Mouse (Mus musculus): ENCODE data around the gene Cox6a1. TPM values are rescaled to one million over a fixed set of nuclear protein-coding genes. Genes with fewer than 3 reads are reported as not detected.
"Not testable (repeated sequence)": the region's sequence is repeated elsewhere in the genome, so short reads cannot be mapped to it uniquely, and the experiment has no call there.

Gene Cox6a1
- 1,002 and 1,095 TPM in 2 replicates for polyA plus RNA-seq (2015; fragmentation: Nextera tagmentation; extraction: Ambion mirVana)

DNA sequence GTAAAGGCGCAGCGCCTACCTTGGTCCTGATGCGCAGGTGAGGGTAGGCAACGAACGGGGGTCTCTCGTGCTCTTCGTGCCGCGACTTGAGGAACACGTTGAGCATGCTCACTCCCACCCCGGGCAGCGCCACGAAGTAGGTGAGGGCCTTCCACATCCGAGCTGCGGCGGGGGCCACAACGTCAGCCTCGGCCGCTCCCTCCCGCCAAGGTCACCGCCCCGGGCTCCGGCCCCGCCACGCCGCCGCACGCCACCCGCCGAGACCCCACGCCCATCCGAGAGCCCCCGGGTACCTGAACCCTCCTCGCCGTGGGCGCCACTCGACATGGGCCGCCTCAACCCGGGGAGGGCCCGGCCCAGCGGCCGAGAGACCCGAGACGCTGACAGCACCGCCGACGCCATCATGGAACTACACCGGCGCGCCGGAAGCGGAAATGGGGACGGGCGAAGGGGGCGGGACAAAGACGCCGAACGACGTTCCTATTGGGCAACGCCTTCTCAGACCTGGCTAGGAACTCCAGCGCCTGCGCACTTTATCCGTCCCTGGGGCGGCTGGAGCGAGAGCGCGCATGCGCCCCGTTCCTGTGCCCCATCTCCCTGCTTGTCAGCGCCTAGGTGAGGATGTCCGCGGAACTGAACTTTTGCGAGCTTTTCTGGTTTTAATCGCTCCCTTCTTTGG lies at the start of gene Cox6a1:
Cox6a1 (minus strand) TSS at position 436 of the 679 bp plus-strand sequence.
- H3K27me3 ChIP-seq (replicated peaks): no peaks in the 10 kb centered on the region
- under 1% methylated on average over 73 of the region's 74 CpGs for WGBS
- peak; percentile 93 for ATAC-seq (ENCODE audit: insufficient read depth, low FRiP score, low read depth)
- H3K9ac ChIP-seq: peak within 1 kb of the TSS; percentile 85
- peak within 1 kb of the TSS; percentile 93 for H3K4me3 ChIP-seq (replicated peaks)
- H3K4me1 ChIP-seq: peaks cover 10% of the 10 kb centered on the region
- H3K36me3 ChIP-seq: peaks cover 19% of the 10 kb centered on the region
- no peaks in the 10 kb centered on the region for H3K9me3 ChIP-seq
- H3K27ac ChIP-seq: peak within 1 kb of the TSS; percentile 90
- peak within 1 kb of the TSS; percentile 75 for H3K4me2 ChIP-seq

DNA sequence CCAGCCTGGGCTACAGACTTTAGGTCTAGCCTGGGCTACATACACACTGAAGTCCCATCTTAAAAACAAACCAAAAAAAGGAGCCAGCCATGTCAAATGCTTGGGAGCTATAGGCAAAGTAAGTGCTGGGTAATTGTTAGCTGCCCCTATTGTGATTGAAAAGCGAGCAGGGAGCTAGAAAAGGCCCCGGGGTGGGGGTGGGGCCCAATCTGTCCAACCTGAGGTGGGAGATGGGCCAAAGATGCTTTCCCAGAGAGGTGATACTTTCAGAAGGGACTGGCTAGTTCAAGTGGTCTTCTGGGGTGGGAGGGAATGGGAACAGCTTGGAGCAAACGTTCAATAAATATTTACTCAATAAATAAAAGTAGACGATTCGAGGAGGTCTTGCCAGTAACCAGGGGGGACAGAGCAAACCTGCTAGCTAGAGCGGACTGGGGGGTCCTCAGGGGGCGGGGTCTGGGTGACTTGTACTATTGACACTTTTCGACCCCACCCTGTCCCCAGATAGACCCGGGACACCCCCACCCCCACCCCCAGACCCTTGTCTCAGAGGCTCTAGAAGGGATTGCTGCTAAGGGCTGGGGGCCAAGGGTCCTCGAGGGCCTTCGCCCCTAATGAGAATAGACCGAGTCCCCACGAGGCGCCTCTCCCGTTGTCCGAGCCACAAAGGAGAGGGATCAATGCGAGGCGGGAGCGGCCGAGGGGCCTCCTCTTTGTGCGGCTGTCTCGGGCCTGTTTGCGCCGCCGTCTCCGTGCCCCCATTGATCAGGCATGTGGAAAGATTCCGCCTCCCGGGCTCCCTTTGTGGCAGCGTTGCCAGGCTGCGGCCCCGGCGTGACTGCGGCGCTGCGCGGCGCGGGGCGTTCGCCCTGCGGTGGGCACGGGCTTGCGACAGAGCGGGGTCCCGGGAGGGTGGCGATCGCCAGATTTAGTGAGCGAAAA lies 49.3 kb upstream of the Cox6a1 start:
- H3K27ac ChIP-seq: no peak overlapping the region
- peak overlapping the region; percentile 40 for H3K4me3 ChIP-seq (replicated peaks)
- no peaks in the 10 kb centered on the region for H3K27me3 ChIP-seq (replicated peaks)
- ATAC-seq (ENCODE audit: insufficient read depth, low FRiP score, low read depth): no peak
- peak overlapping the region; percentile 93 for H3K4me2 ChIP-seq
- H3K9me3 ChIP-seq: no peaks in the 10 kb centered on the region
- H3K4me1 ChIP-seq: peaks cover 14% of the 10 kb centered on the region; the same call in 1 of the 2 replicates
- H3K36me3 ChIP-seq: no peaks in the 10 kb centered on the region
- 5% methylated on average over 47 of the region's 48 CpGs for WGBS
- H3K9ac ChIP-seq: peak overlapping the region; percentile 41

- no peak overlapping the region for H3K4me3 ChIP-seq (replicated peaks)
- H3K27me3 ChIP-seq (replicated peaks): no peaks in the 10 kb centered on the region
- H3K36me3 ChIP-seq: no peaks in the 10 kb centered on the region
- H3K4me2 ChIP-seq: no peak overlapping the region
- H3K4me1 ChIP-seq: peaks cover 14% of the 10 kb centered on the region; the same call in 1 of the 2 replicates
- no peak for ATAC-seq (ENCODE audit: insufficient read depth, low FRiP score, low read depth)
- no peak overlapping the region for H3K9ac ChIP-seq
- no peaks in the 10 kb centered on the region for H3K9me3 ChIP-seq
- WGBS: 64% methylated on average over 11 of the region's 11 CpGs
- H3K27ac ChIP-seq: no peak overlapping the region
Observed at GRCm38 (mm10) chr5:115396654-115397053, 47.9 kb upstream of the Cox6a1 start.

DNA sequence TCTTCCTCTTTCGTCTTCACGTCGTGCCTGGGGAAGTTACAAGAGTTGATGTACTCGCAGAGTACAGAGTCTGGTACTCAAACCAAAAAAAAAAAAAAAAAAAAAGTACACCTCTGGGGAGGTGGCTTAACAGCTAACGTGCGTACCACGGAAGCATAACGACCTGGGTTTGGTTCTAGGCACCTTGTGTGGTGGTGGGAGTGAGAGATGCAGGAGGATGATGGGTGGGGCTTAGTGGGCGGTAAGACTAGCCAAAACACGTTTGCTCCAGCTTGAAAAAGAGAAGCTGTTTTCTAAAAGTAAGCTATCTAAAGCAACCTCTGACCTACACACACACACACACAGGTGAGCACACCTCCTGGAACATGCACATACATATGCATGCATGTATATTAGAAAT lies 46.1 kb upstream of the Cox6a1 start:
- H3K27ac ChIP-seq: no peak overlapping the region
- H3K4me3 ChIP-seq (replicated peaks): no peak overlapping the region
- 25% methylated on average over 10 of the region's 10 CpGs for WGBS
- H3K9me3 ChIP-seq: no peaks in the 10 kb centered on the region
- H3K4me2 ChIP-seq: no peak overlapping the region
- H3K9ac ChIP-seq: no peak overlapping the region
- H3K36me3 ChIP-seq: no peaks in the 10 kb centered on the region
- H3K4me1 ChIP-seq: peaks cover 14% of the 10 kb centered on the region; the same call in 1 of the 2 replicates
- ATAC-seq (ENCODE audit: insufficient read depth, low FRiP score, low read depth): no peak
- H3K27me3 ChIP-seq (replicated peaks): no peaks in the 10 kb centered on the region

GRCm38 (mm10) chr5:115394223-115394622 lies 45.4 kb upstream of the Cox6a1 start:
- H3K4me1 ChIP-seq: peaks cover 14% of the 10 kb centered on the region; the same call in 1 of the 2 replicates
- no peak for ATAC-seq (ENCODE audit: insufficient read depth, low FRiP score, low read depth)
- no peak overlapping the region for H3K4me3 ChIP-seq (replicated peaks)
- H3K9me3 ChIP-seq: no peaks in the 10 kb centered on the region
- no peaks in the 10 kb centered on the region for H3K27me3 ChIP-seq (replicated peaks)
- H3K4me2 ChIP-seq: no peak overlapping the region
- H3K9ac ChIP-seq: no peak overlapping the region
- H3K36me3 ChIP-seq: no peaks in the 10 kb centered on the region
- H3K27ac ChIP-seq: no peak overlapping the region
- WGBS: 7% methylated on average over 8 of the region's 8 CpGs

DNA sequence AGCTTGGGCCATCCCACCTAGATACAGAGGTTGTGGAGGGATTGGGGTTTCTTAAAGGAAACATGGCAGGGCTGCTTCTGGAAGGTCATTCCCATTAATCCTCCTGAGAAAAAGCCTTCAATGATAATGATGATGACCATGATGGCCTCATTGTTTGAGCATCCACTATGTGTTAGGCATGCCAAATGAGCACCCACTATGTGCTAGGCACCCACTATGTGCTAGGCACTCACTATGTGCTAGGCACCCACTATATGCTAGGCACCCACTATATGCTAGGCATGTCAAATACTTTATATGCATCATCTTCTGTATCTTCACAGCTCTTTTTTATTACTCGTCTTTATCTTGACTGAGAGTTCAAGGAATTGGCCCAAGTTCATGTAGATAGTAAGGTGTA lies 44.2 kb upstream of the Cox6a1 start:
- H3K4me2 ChIP-seq: no peak overlapping the region
- no peak overlapping the region for H3K9ac ChIP-seq
- H3K27me3 ChIP-seq (replicated peaks): no peaks in the 10 kb centered on the region
- H3K4me3 ChIP-seq (replicated peaks): no peak overlapping the region
- 81% methylated on average over 1 of the region's 1 CpGs for WGBS
- no peaks in the 10 kb centered on the region for H3K36me3 ChIP-seq
- H3K4me1 ChIP-seq: peaks cover 8% of the 10 kb centered on the region; the same call in 1 of the 2 replicates
- ATAC-seq (ENCODE audit: insufficient read depth, low FRiP score, low read depth): no peak
- H3K9me3 ChIP-seq: no peaks in the 10 kb centered on the region
- H3K27ac ChIP-seq: no peak overlapping the region

DNA sequence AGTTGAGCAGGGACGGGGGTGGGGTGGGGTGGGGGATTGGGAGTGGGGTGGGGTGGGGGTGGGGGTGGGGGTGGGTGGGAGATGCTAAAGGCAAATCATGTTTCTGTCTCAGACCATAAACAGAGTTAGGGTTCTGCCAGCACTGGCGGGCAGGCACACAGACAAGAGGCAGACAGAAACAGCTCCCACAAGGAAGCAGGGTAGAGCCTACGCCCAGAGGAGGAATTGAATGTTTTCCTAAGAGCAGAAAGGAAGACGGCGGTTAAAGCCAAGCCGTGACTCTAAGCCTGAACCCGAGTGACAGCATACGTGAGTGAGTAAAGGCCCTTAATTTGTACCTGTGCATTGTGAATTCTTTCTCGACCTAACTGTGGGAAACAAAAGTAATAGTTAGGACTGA lies 43.2 kb upstream of the Cox6a1 start:
- no peak overlapping the region for H3K4me3 ChIP-seq (replicated peaks)
- WGBS: 23% methylated on average over 9 of the region's 9 CpGs
- H3K4me2 ChIP-seq: no peak overlapping the region
- no peaks in the 10 kb centered on the region for H3K36me3 ChIP-seq
- no peak overlapping the region for H3K27ac ChIP-seq
- 0 out of 2 replicates have a peak, but pooled peaks cover 6% of the 10 kb centered on the region for H3K4me1 ChIP-seq
- no peak for ATAC-seq (ENCODE audit: insufficient read depth, low FRiP score, low read depth)
- no peak overlapping the region for H3K9ac ChIP-seq
- no peaks in the 10 kb centered on the region for H3K27me3 ChIP-seq (replicated peaks)
- H3K9me3 ChIP-seq: no peaks in the 10 kb centered on the region

DNA sequence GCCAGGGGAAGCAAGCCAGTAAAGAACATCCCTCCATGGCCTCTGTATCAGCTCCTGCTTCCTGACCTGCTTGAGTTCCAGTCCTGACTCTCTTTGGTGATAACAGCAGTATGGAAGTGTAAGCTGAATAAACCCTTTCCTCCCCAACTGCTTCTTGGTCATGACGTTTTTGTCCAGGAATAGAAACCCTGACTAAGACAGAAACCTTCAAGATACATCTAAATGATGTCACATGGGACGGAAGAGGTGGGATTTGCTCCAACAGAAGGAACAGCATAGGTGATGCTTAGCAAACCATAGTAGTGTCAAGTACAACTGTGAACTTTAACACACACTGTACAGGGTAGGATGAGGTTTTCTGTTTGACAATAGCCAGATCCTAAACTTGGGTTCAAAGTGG lies 30.1 kb upstream of the Cox6a1 start:
- not testable (repeated sequence) for H3K27me3 ChIP-seq (replicated peaks); H3K36me3 ChIP-seq; H3K4me2 ChIP-seq; H3K9me3 ChIP-seq; H3K9ac ChIP-seq; H3K27ac ChIP-seq; H3K4me3 ChIP-seq (replicated peaks); H3K4me1 ChIP-seq; ATAC-seq (ENCODE audit: insufficient read depth, low FRiP score, low read depth)
- 71% methylated on average over 2 of the region's 2 CpGs for WGBS

GRCm38 (mm10) chr5:115375436-115375835 lies 26.7 kb upstream of the Cox6a1 start:
- H3K36me3 ChIP-seq: no peaks in the 10 kb centered on the region
- WGBS: 76% methylated on average over 2 of the region's 2 CpGs
- H3K4me3 ChIP-seq (replicated peaks): no peak overlapping the region
- H3K9me3 ChIP-seq: no peaks in the 10 kb centered on the region
- no peaks in the 10 kb centered on the region for H3K27me3 ChIP-seq (replicated peaks)
- no peak overlapping the region for H3K27ac ChIP-seq
- no peaks in the 10 kb centered on the region for H3K4me1 ChIP-seq
- no peak for ATAC-seq (ENCODE audit: insufficient read depth, low FRiP score, low read depth)
- H3K4me2 ChIP-seq: no peak overlapping the region
- no peak overlapping the region for H3K9ac ChIP-seq

DNA sequence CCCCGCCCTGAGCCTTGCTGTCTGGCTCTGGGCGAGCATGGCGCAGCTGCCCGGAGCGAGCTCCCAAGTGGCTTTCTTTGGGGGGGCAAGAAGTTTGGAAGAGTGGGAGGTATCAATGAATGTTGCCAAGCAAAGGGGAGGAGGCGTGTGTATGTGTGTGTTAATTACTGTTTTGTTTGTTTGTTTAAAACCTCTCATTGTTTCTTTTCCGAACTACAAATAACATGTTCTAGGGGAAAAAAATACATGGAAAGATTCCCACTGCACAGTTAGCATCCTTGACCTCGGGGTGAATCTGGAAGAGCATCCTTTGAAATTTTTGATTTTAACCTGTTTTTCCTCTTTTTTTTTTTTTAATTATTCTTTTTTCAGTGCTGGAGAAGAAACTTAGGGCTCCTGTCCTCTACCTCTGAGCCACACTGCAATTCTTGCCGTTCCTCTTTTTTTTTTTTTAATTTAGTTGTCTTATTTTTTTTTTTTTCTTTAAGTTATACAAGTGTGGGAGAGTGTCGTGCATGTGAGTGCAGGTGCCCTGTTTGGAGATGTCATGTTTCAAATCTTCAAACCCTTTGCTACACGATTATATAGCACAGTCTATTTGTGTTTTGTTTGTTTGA lies 25.5 kb upstream of the Cox6a1 start:
- H3K9me3 ChIP-seq: no peaks in the 10 kb centered on the region
- WGBS: 21% methylated on average over 11 of the region's 11 CpGs
- H3K27ac ChIP-seq: no peak overlapping the region
- peak overlapping the region; percentile 53 for H3K4me2 ChIP-seq
- H3K27me3 ChIP-seq (replicated peaks): no peaks in the 10 kb centered on the region
- H3K36me3 ChIP-seq: no peaks in the 10 kb centered on the region
- ATAC-seq (ENCODE audit: insufficient read depth, low FRiP score, low read depth): no peak
- H3K9ac ChIP-seq: 0 out of 2 replicates have a peak overlapping the region, but pooled peaks have one; percentile 12
- H3K4me1 ChIP-seq: no peaks in the 10 kb centered on the region
- H3K4me3 ChIP-seq (replicated peaks): peak overlapping the region; percentile 9; the same call in 1 of the 2 replicates

DNA sequence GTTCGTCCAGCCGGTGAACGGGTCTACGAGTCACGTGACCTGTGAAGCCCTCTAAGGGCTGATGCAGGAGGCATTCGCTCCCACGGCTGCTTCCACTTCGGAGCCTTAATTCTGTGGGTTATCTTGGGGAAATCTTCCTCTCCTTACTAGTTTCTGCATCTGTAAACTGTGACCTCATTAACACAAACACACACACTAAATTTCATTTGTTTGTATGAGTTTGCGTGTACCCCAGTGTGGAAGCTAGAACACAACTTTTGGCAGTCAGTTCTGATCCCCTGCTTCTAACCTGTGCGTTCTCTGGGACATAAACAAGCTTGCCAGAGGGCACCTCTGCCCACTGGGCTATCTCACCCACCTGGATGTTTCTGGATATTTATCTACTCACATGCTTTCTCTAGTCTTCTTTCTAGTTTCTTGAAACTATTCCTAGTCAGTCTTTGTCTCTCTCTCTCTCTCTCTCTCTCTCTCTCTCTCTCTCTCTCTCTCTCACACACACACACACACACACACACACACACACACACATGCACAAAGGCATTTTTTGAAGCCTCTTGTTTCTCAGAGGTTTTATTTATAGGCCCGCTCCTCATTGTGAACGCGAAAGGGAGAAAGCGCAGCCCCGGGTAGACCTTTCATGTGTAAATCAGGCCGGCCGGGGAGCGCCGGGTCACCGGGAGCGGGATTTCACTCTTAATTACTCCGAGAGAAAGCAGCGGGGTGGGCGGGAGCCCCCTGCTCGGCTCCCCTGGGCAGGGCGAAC lies 24.8 kb upstream of the Cox6a1 start:
- peak overlapping the region; percentile 9; the same call in 1 of the 2 replicates for H3K4me3 ChIP-seq (replicated peaks)
- ATAC-seq (ENCODE audit: insufficient read depth, low FRiP score, low read depth): no peak
- no peak overlapping the region for H3K27ac ChIP-seq
- no peaks in the 10 kb centered on the region for H3K27me3 ChIP-seq (replicated peaks)
- peak overlapping the region; percentile 53 for H3K4me2 ChIP-seq
- H3K4me1 ChIP-seq: no peaks in the 10 kb centered on the region
- H3K9ac ChIP-seq: 0 out of 2 replicates have a peak overlapping the region, but pooled peaks have one; percentile 12
- H3K9me3 ChIP-seq: no peaks in the 10 kb centered on the region
- 22% methylated on average over 26 of the region's 26 CpGs for WGBS
- H3K36me3 ChIP-seq: no peaks in the 10 kb centered on the region

Measured in stomach, embryonic 15.5 days (tissue).